ENCODE assay signal across 9 mouse cellular contexts in genomic region chr1:133418164-133418800, GRCm38 (mm10). TPM values are rescaled to one million over a fixed set of nuclear protein-coding genes. Genes with fewer than 3 reads are reported as not detected.
A peak's percentile ranks its signal among the peaks of the same experiment; 100 is the strongest.
DNase-seq lines count a peak whose midpoint lies in the region; ATAC-seq and TF ChIP-seq lines count a peak whose summit lies in the region.
"Had no signal": no experiment of that assay in that cellular context is flagged by ENCODE, and none has a peak within 500 bp of the region (broad histone marks: within the 10 kb centered on the region; RNA-seq: fewer than 3 reads in every experiment).

No protein-coding gene starts in this region.

- no peaks in the 10 kb centered on the region for H3K27me3 ChIP-seq in hindbrain, embryonic 12.5 days
- peaks cover 22% of the 10 kb centered on the region for H3K27me3 ChIP-seq in limb, embryonic 15.5 days
- H3K27me3 ChIP-seq in midbrain, embryonic 12.5 days: no peaks in the 10 kb centered on the region; the same call in none of the 2 replicates

- H3K9ac ChIP-seq in hindbrain, embryonic 12.5 days: peak overlapping the region; percentile 68
- no peak overlapping the region; the same call in 1 of the 2 replicates for H3K9ac ChIP-seq in limb, embryonic 15.5 days
- peak overlapping the region; percentile 56 for H3K9ac ChIP-seq in midbrain, embryonic 12.5 days (replicated peaks)

- 11% methylated on average over 28 of the region's 28 CpGs for WGBS in hindbrain, embryonic 12.5 days
- 13% methylated on average over 28 of the region's 28 CpGs for WGBS in limb, embryonic 15.5 days
- 14% methylated on average over 28 of the region's 28 CpGs for WGBS in midbrain, embryonic 12.5 days

- no peak for TF ChIP-seq CTCF in gastrocnemius, adult 2 months (IDR thresholded peaks at IDR 0.05)

- peak overlapping the region; percentile 73 for H3K4me3 ChIP-seq in gastrocnemius, adult 2 months
- peak overlapping the region; percentile 28 for H3K4me3 ChIP-seq in hindbrain, embryonic 12.5 days
- peak overlapping the region; percentile 32 for H3K4me3 ChIP-seq in limb, embryonic 15.5 days
- H3K4me3 ChIP-seq in midbrain, embryonic 12.5 days: peak overlapping the region; percentile 32

- peak; percentile 21 to 24 for DNase-seq in thymus, adult 18-20 months
- no peak for DNase-seq in thymus, postnatal 10 days (ENCODE audit: low spot score in 2 of 2)
- DNase-seq in gastrocnemius, adult 2 months: peak; percentile 86
- peak; percentile 82 for DNase-seq in spleen, postnatal 36 days (ENCODE audit: low spot score in 2 of 2)
- DNase-seq in MN1 (ENCODE audit: low spot score): no peak

- intact Hi-C loops in gastrocnemius, adult 2 months (cut with DNase I): no loop called here

- no peaks in the 10 kb centered on the region for H3K9me3 ChIP-seq in hindbrain, embryonic 12.5 days (replicated peaks)
- no peaks in the 10 kb centered on the region for H3K9me3 ChIP-seq in limb, embryonic 15.5 days
- no peaks in the 10 kb centered on the region for H3K9me3 ChIP-seq in midbrain, embryonic 12.5 days

- H3K27ac ChIP-seq in gastrocnemius, adult 2 months: peak overlapping the region; percentile 91
- peak overlapping the region; percentile 25; the same call in 1 of the 2 replicates for H3K27ac ChIP-seq in hindbrain, embryonic 12.5 days
- no peak overlapping the region; the same call in 1 of the 2 replicates for H3K27ac ChIP-seq in limb, embryonic 15.5 days
- H3K27ac ChIP-seq in midbrain, embryonic 12.5 days (replicated peaks): peak overlapping the region; percentile 39

- no peak for ATAC-seq in hindbrain, embryonic 12.5 days (ENCODE audit: low FRiP score)
- no peak for ATAC-seq in limb, embryonic 15.5 days (ENCODE audit: insufficient number of reproducible peaks, low FRiP score, low TSS enrichment, low read depth)
- ATAC-seq in midbrain, embryonic 12.5 days (ENCODE audit: low FRiP score, low read depth): no peak
- ATAC-seq: Patski had no signal

- H3K4me1 ChIP-seq in hindbrain, embryonic 12.5 days: peaks cover 81% of the 10 kb centered on the region
- peaks cover 33% of the 10 kb centered on the region for H3K4me1 ChIP-seq in limb, embryonic 15.5 days
- H3K4me1 ChIP-seq in midbrain, embryonic 12.5 days: peaks cover 75% of the 10 kb centered on the region

- H3K36me3 ChIP-seq in hindbrain, embryonic 12.5 days: no peaks in the 10 kb centered on the region
- no peaks in the 10 kb centered on the region for H3K36me3 ChIP-seq in limb, embryonic 15.5 days
- H3K36me3 ChIP-seq in midbrain, embryonic 12.5 days: no peaks in the 10 kb centered on the region

- H3K4me2 ChIP-seq in hindbrain, embryonic 12.5 days (replicated peaks): peak overlapping the region; percentile 56
- peak overlapping the region; percentile 49 for H3K4me2 ChIP-seq in limb, embryonic 15.5 days
- peak overlapping the region; percentile 52 for H3K4me2 ChIP-seq in midbrain, embryonic 12.5 days (replicated peaks)

RNA-seq across cellular contexts. Expression of gene Sox13, which starts 5.9 kb away (rescaled TPM):
- 10 to 100 TPM in 1 of 2 experiments, 1 to 10 TPM in 1; 8.9 to 12.4 TPM for total RNA-seq in gastrocnemius, adult 2 months (2021)
- polyA plus RNA-seq in hindbrain, embryonic 12.5 days (2016; fragmentation: Nextera tagmentation; extraction: Ambion mirVana): 17.5 and 19.2 TPM in 2 replicates
- 3.3 and 4.1 TPM in 2 replicates for polyA plus RNA-seq in limb, embryonic 15.5 days (2015; fragmentation: Nextera tagmentation; extraction: Ambion mirVana)
- polyA plus RNA-seq in midbrain, embryonic 12.5 days (2016; fragmentation: Nextera tagmentation; extraction: Ambion mirVana): 31.0 and 33.6 TPM in 2 replicates

RNA-seq across cellular contexts. Expression of gene Etnk2, which starts 54.9 kb away (rescaled TPM):
- total RNA-seq in gastrocnemius, adult 2 months (2021): under 1 TPM; 0.10 to 0.20 TPM
- 5.2 and 5.6 TPM in 2 replicates for polyA plus RNA-seq in hindbrain, embryonic 12.5 days (2016; fragmentation: Nextera tagmentation; extraction: Ambion mirVana)
- polyA plus RNA-seq in limb, embryonic 15.5 days (2015; fragmentation: Nextera tagmentation; extraction: Ambion mirVana): 0.89 and 1.3 TPM in 2 replicates
- 3.8 and 3.9 TPM in 2 replicates for polyA plus RNA-seq in midbrain, embryonic 12.5 days (2016; fragmentation: Nextera tagmentation; extraction: Ambion mirVana)

Comparison
In these comparisons a context has a peak if more than half of its experiments do, and no peak if none do; other contexts are left out.
1. DNase-seq: peak in thymus, adult 18-20 months (2 of 2), gastrocnemius, adult 2 months (single experiment) and spleen, postnatal 36 days (2 of 2); none in thymus, postnatal 10 days (0 of 2) and MN1 (single experiment).
2. Peak in every context shown above with its lines, with median percentiles within 50 percentile points of each other: H3K4me3 ChIP-seq and H3K4me2 ChIP-seq.